Mouse (Mus musculus): ENCODE measurements around the gene Cyb561. TPM values are rescaled to one million over a fixed set of nuclear protein-coding genes. Genes with fewer than 3 reads are reported as not detected.

Gene Cyb561
- polyA plus RNA-seq, 1 experiment from 2014 or later = 41.4 TPM

DNA sequence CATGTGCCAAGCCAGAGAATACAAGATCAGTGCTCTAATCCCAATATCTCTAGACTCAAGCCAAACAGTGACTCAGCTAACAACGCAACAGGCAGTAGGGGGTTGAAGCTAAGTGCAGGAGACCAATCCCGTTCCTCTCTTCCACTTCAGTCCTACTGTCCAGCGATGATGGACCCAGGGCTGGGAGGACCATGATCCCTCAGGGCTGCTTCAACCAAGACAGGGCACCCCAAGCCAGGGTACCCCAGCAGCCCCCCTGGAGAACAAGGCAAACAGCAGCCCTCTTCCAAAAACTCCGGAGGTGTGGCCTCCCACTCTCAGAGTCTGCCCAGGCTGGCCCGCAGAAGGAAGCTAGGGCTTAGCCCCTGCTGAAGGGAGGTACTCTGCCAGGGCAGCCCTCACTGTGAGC lies 18.8 kb downstream of the Cyb561 start:
- Histone ChIP-seq H3K4me3 (replicated peaks; ENCODE audit: low read length) (no peak overlapping the region), H3K27ac (ENCODE audit: low read length) (no peak overlapping the region), H3K4me1 (replicated peaks; ENCODE audit: control insufficient read depth, insufficient read depth, low read length) (no peaks in the 10 kb centered on the region), H3K27me3 (replicated peaks; ENCODE audit: control insufficient read depth, insufficient read depth, low read length) (no peaks in the 10 kb centered on the region), H3K36me3 (ENCODE audit: control insufficient read depth, insufficient read depth) (no peaks in the 10 kb centered on the region), H3K4me2 (ENCODE audit: low read length) (no peak overlapping the region), H3K9ac (replicated peaks; ENCODE audit: low read depth, low read length) (no peak overlapping the region), H3K9me3 (ENCODE audit: control insufficient read depth, low read length) (no peaks in the 10 kb centered on the region)
- ATAC-seq = no peak
- WGBS = 78% methylated on average over 5 of the region's 5 CpGs

- ATAC-seq = no peak
- WGBS = 88% methylated on average over 8 of the region's 8 CpGs
- Histone ChIP-seq H3K36me3 (ENCODE audit: control insufficient read depth, insufficient read depth) (no peaks in the 10 kb centered on the region), H3K4me2 (ENCODE audit: low read length) (no peak overlapping the region), H3K4me3 (replicated peaks; ENCODE audit: low read length) (no peak overlapping the region), H3K9ac (replicated peaks; ENCODE audit: low read depth, low read length) (no peak overlapping the region), H3K27ac (ENCODE audit: low read length) (no peak overlapping the region), H3K4me1 (replicated peaks; ENCODE audit: control insufficient read depth, insufficient read depth, low read length) (no peaks in the 10 kb centered on the region), H3K9me3 (ENCODE audit: control insufficient read depth, low read length) (no peaks in the 10 kb centered on the region), H3K27me3 (replicated peaks; ENCODE audit: control insufficient read depth, insufficient read depth, low read length) (no peaks in the 10 kb centered on the region)
Measured at GRCm38 (mm10) chr11:105933746-105934145, 19.4 kb downstream of the Cyb561 start.

GRCm38 (mm10) chr11:105931380-105931779 lies 21.8 kb downstream of the Cyb561 start:
- WGBS = 86% methylated on average over 3 of the region's 3 CpGs
- ATAC-seq = no peak
- H3K27me3 ChIP-seq (replicated peaks; ENCODE audit: control insufficient read depth, insufficient read depth, low read length) = no peaks in the 10 kb centered on the region
- H3K9me3 ChIP-seq (ENCODE audit: control insufficient read depth, low read length) = no peaks in the 10 kb centered on the region
- peaks cover 2% of the 10 kb centered on the region for H3K4me1 ChIP-seq (replicated peaks; ENCODE audit: control insufficient read depth, insufficient read depth, low read length)
- H3K4me2 ChIP-seq (ENCODE audit: low read length) = no peak overlapping the region
- no peaks in the 10 kb centered on the region for H3K36me3 ChIP-seq (ENCODE audit: control insufficient read depth, insufficient read depth)
- no peak overlapping the region for H3K9ac ChIP-seq (replicated peaks; ENCODE audit: low read depth, low read length)
- H3K27ac ChIP-seq (ENCODE audit: low read length) = no peak overlapping the region
- no peak overlapping the region for H3K4me3 ChIP-seq (replicated peaks; ENCODE audit: low read length)

DNA sequence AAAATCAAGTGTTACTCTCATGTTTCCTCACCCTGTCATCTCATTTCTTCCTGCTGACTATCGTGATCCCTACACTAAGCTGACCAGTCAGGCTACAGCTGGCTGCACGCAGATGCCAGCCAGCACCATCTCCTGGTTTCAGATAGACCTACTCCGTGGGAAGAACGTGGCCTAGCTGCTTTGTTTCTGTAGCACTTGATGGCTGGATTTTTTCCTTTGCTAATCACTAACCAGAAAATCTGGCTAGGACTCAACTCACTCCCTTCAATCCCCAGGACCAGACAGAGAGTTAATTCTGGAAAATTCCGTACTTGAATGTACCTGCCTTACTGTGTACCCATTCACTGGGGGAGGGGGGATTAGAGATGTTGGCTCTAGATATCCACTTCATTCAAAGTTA lies 25.0 kb downstream of the Cyb561 start:
- WGBS = 65% methylated on average over 5 of the region's 5 CpGs

GRCm38 (mm10) chr11:105927065-105928030 lies 25.8 kb downstream of the Cyb561 start:
- WGBS = 55% methylated on average over 14 of the region's 14 CpGs
- H3K27ac ChIP-seq (ENCODE audit: low read length) = no peak overlapping the region
- peak; percentile 87 for ATAC-seq
- H3K4me2 ChIP-seq (ENCODE audit: low read length) = no peak overlapping the region
- no peak overlapping the region for H3K4me3 ChIP-seq (replicated peaks; ENCODE audit: low read length)
- H3K9me3 ChIP-seq (ENCODE audit: control insufficient read depth, low read length) = no peaks in the 10 kb centered on the region
- no peak overlapping the region for H3K9ac ChIP-seq (replicated peaks; ENCODE audit: low read depth, low read length)
- H3K36me3 ChIP-seq (ENCODE audit: control insufficient read depth, insufficient read depth) = peaks cover 4% of the 10 kb centered on the region; the same call in 1 of the 2 replicates
- H3K4me1 ChIP-seq (replicated peaks; ENCODE audit: control insufficient read depth, insufficient read depth, low read length) = peaks cover 2% of the 10 kb centered on the region
- H3K27me3 ChIP-seq (replicated peaks; ENCODE audit: control insufficient read depth, insufficient read depth, low read length) = no peaks in the 10 kb centered on the region

More for the DNA sequence above, 25.0 kb downstream of the Cyb561 start:
- H3K4me2 ChIP-seq (ENCODE audit: low read length) = no peak overlapping the region
- H3K36me3 ChIP-seq (ENCODE audit: control insufficient read depth, insufficient read depth) = peaks cover 3% of the 10 kb centered on the region; the same call in 1 of the 2 replicates
- H3K4me1 ChIP-seq (replicated peaks; ENCODE audit: control insufficient read depth, insufficient read depth, low read length) = peaks cover 2% of the 10 kb centered on the region
- no peak overlapping the region for H3K27ac ChIP-seq (ENCODE audit: low read length)
- no peak overlapping the region for H3K4me3 ChIP-seq (replicated peaks; ENCODE audit: low read length)
- no peaks in the 10 kb centered on the region for H3K27me3 ChIP-seq (replicated peaks; ENCODE audit: control insufficient read depth, insufficient read depth, low read length)
- no peak for ATAC-seq
- H3K9ac ChIP-seq (replicated peaks; ENCODE audit: low read depth, low read length) = no peak overlapping the region
- no peaks in the 10 kb centered on the region for H3K9me3 ChIP-seq (ENCODE audit: control insufficient read depth, low read length)

DNA sequence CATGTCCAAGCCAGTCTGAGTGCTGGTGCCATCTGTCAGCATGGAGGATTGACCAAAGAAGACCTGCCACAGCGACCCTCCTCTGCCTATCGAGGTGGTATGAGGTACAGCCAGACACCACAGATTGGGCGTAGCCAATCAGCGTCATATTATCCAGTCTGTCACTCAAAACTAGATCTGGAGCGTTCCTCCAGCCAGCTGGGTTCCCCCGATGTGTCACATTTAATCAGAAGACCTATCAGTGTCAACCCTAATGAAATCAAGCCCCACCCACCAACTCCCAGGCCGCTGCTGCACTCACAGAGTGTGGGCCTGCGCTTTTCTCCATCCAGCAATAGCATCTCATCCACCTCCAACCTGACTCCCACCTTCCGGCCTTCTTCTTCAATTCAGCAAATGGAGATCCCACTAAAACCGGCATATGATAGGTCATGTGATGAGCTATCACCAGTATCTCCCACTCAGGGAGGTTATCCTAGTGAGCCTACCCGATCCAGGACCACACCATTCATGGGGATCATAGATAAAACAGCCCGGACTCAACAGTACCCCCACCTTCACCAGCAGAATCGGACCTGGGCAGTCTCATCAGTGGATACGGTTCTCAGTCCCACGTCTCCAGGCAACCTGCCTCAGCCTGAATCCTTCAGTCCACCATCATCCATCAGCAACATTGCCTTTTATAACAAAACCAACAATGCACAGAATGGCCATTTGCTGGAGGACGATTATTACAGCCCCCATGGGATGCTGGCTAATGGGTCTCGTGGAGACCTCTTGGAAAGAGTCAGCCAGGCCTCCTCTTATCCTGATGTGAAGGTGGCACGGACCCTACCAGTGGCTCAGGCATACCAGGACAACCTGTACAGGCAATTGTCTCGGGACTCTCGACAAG lies 30.1 kb downstream of the Cyb561 start:
- Histone ChIP-seq H3K4me1 (replicated peaks; ENCODE audit: control insufficient read depth, insufficient read depth, low read length) (peaks cover 2% of the 10 kb centered on the region), H3K4me3 (replicated peaks; ENCODE audit: low read length) (no peak overlapping the region), H3K27me3 (replicated peaks; ENCODE audit: control insufficient read depth, insufficient read depth, low read length) (no peaks in the 10 kb centered on the region), H3K36me3 (ENCODE audit: control insufficient read depth, insufficient read depth) (peaks cover 17% of the 10 kb centered on the region), H3K4me2 (ENCODE audit: low read length) (no peak overlapping the region), H3K9me3 (ENCODE audit: control insufficient read depth, low read length) (no peaks in the 10 kb centered on the region), H3K9ac (replicated peaks; ENCODE audit: low read depth, low read length) (no peak overlapping the region), H3K27ac (ENCODE audit: low read length) (no peak overlapping the region)
- 90% methylated on average over 20 of the region's 20 CpGs for WGBS
- no peak for ATAC-seq

- WGBS = 92% methylated on average over 5 of the region's 5 CpGs
Measured at GRCm38 (mm10) chr11:105921275-105921674, 31.9 kb downstream of the Cyb561 start.

GRCm38 (mm10) chr11:105920836-105921235 lies 32.3 kb downstream of the Cyb561 start:
- H3K36me3 ChIP-seq (ENCODE audit: control insufficient read depth, insufficient read depth) = peaks cover 23% of the 10 kb centered on the region
- H3K9me3 ChIP-seq (ENCODE audit: control insufficient read depth, low read length) = no peaks in the 10 kb centered on the region
- no peak overlapping the region for H3K4me2 ChIP-seq (ENCODE audit: low read length)
- no peak for ATAC-seq
- H3K4me3 ChIP-seq (replicated peaks; ENCODE audit: low read length) = no peak overlapping the region
- no peaks in the 10 kb centered on the region for H3K27me3 ChIP-seq (replicated peaks; ENCODE audit: control insufficient read depth, insufficient read depth, low read length)
- 94% methylated on average over 2 of the region's 2 CpGs for WGBS
- H3K9ac ChIP-seq (replicated peaks; ENCODE audit: low read depth, low read length) = no peak overlapping the region
- H3K27ac ChIP-seq (ENCODE audit: low read length) = no peak overlapping the region
- no peaks in the 10 kb centered on the region for H3K4me1 ChIP-seq (replicated peaks; ENCODE audit: control insufficient read depth, insufficient read depth, low read length)

More at GRCm38 (mm10) chr11:105921275-105921674, 31.9 kb downstream of the Cyb561 start:
- no peak overlapping the region for H3K4me2 ChIP-seq (ENCODE audit: low read length)
- no peak overlapping the region for H3K9ac ChIP-seq (replicated peaks; ENCODE audit: low read depth, low read length)
- no peaks in the 10 kb centered on the region for H3K4me1 ChIP-seq (replicated peaks; ENCODE audit: control insufficient read depth, insufficient read depth, low read length)
- H3K27ac ChIP-seq (ENCODE audit: low read length) = no peak overlapping the region
- no peak overlapping the region for H3K4me3 ChIP-seq (replicated peaks; ENCODE audit: low read length)
- ATAC-seq = no peak
- H3K27me3 ChIP-seq (replicated peaks; ENCODE audit: control insufficient read depth, insufficient read depth, low read length) = no peaks in the 10 kb centered on the region
- no peaks in the 10 kb centered on the region for H3K9me3 ChIP-seq (ENCODE audit: control insufficient read depth, low read length)
- H3K36me3 ChIP-seq (ENCODE audit: control insufficient read depth, insufficient read depth) = peaks cover 20% of the 10 kb centered on the region
